Mouse (Mus musculus): ENCODE measurements around the gene Rabif. TPM values are rescaled to one million over a fixed set of nuclear protein-coding genes. Genes with fewer than 3 reads are reported as not detected.
"Not testable (repeated sequence)": the region's sequence is repeated elsewhere in the genome, so short reads cannot be mapped to it uniquely, and the experiment has no call there.

Rabif gene
- polyA plus RNA-seq, 1 experiment from 2014 or later = 11.5 TPM

DNA sequence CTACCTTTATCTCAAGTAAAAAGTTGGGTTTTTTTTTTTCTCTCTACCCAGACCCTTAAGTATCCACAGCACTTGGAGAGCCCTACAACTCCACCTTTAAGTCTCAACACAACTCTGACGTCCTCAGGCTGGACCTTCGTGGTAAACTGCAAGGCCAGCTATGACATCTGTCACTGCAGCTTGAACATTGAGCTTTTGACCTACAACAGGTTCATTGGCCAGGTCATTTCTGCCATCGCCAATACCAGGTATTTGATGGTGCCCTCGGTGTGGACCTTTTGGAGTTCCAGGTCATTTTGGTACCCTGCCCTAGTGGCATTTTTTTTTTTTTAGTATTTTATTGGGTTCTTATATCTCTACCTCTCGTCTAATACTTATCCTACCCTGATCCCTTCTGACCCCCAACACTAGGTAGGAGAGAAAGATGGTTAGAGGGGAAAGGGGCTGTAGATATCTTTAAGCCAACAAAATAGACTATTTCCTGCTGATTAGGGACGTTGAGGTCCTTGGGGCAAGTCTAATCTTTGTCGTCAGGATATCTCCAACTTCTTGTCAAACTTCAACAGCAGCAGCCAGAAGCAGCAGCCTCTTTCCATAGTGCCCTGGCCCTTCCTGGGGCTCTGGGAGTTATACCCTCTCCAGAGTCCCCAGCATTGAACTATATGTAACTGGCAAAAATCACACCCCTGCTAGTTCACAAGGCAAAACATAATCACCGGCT, 25.7 kb downstream of the Rabif start:
- H3K4me3 ChIP-seq (ENCODE audit: inconsistent target) = no peak overlapping the region
- H3K27ac ChIP-seq = no peak overlapping the region
- no peaks in the 10 kb centered on the region for H3K36me3 ChIP-seq (ENCODE audit: inconsistent target)
- WGBS (ENCODE audit: missing documents) = 86% methylated on average over 8 of the region's 8 CpGs
- no peaks in the 10 kb centered on the region for H3K79me2 ChIP-seq (ENCODE audit: inconsistent target)

DNA sequence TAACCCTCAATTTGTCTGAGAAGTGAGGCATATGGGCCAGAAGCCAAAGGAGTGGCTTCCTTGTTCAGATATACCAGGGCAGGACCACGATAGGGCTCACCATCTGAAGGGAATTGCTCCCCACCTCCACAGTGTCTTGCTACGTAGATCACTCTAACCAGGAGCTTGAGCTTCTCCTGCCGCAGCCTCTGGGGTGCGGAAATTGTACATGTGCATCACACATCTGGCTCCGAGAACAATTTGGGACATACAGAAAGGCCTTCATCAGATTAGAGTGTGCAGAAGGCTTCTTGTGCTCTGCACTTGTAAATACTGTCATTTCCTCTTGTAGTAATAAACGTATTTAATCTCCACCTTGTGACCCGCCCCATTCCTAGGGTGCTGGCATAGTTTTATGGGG, 26.7 kb downstream of the Rabif start:
- H3K4me3 ChIP-seq (ENCODE audit: inconsistent target) = no peak overlapping the region
- H3K79me2 ChIP-seq (ENCODE audit: inconsistent target) = no peaks in the 10 kb centered on the region
- H3K36me3 ChIP-seq (ENCODE audit: inconsistent target) = no peaks in the 10 kb centered on the region
- no peak overlapping the region for H3K27ac ChIP-seq
- 92% methylated on average over 7 of the region's 7 CpGs for WGBS (ENCODE audit: missing documents)

DNA sequence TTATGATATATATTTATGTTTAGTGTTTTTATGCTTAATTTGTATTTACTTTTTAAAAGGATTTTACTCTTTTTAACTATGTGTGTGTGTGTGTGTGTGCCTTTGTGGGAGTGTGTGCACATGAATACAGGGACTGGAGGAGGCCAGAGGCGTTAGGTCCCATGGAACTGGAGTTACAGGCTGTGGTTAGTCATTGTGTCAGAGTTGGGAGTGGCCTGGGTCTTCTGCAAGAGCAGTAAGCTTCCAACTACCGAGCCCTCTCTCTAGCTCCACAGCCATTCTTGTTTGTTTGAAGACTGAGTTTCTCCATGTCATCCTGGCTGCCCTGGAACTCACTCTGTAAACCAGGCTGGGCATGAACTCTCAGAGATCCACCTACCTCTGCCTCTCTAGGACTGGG, 27.9 kb downstream of the Rabif start:
- Histone ChIP-seq H3K27ac (no peak overlapping the region), H3K79me2 (ENCODE audit: inconsistent target) (no peaks in the 10 kb centered on the region), H3K4me3 (ENCODE audit: inconsistent target) (no peak overlapping the region), H3K36me3 (ENCODE audit: inconsistent target) (no peaks in the 10 kb centered on the region)
- WGBS (ENCODE audit: missing documents) = 41% methylated on average over 2 of the region's 2 CpGs

DNA sequence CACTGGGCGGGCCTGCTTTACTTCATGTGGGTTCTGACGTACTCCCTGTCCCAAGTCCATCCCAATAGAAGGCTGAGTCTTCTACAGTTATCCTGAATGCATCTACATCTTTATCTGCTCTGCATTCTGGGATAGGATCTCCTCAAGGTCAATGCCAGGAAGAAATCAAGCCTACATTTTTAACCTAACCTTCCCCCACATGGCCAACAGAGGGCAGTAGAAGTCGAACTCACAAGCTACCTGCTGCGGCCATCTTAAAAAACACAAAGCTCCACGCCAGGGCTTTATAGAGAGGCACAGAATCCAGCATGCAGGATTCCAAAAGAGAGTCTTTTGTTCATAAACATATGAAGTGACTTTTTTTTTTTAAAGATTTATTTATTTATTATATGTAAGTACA, 30.0 kb downstream of the Rabif start:
- no peaks in the 10 kb centered on the region for H3K36me3 ChIP-seq (ENCODE audit: inconsistent target)
- WGBS (ENCODE audit: missing documents) = 58% methylated on average over 5 of the region's 5 CpGs
- H3K27ac ChIP-seq = no peak overlapping the region
- H3K79me2 ChIP-seq (ENCODE audit: inconsistent target) = no peaks in the 10 kb centered on the region
- no peak overlapping the region for H3K4me3 ChIP-seq (ENCODE audit: inconsistent target)

DNA sequence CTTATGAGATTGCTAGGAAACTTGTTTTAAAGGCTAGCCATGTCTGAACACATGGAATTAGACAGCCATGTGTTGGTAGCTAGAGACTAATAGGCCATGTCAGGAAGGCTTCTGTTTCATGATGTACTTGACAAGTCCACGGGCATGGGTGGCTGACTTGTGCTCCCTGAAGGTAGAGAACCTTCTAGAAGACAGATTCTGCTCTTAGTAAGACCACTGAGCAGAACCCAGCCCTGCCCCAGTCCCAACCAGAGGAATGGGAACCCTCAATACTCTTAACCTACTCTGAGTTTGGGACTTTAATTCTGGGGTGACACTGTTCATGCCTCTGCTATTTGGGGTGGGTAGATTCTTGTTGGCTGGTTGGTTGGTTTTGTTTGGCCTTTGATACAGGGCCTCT, 30.6 kb downstream of the Rabif start:
- Histone ChIP-seq H3K79me2 (ENCODE audit: inconsistent target) (no peaks in the 10 kb centered on the region), H3K36me3 (ENCODE audit: inconsistent target) (no peaks in the 10 kb centered on the region), H3K4me3 (ENCODE audit: inconsistent target) (no peak overlapping the region), H3K27ac (no peak overlapping the region)
- 100% methylated on average over 1 of the region's 1 CpGs for WGBS (ENCODE audit: missing documents)

DNA sequence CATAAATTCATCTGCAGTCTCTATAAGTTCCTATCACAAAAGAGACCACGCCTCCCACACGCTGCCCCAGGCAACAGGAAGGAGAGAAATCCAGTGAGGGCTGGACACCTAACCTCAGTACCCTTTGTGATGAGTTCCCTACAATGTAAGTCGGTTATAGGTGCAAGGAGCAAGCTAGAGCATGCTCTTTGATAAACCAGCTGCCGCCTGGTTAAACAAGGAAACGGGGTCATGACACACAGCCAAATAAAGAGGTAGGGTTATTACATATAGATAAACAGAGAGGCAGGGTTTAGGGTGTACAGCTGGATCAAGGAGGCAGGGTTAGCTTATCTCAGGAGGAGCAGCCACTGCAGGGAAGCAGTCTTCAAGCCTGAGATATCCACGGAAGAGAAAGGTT, 32.3 kb downstream of the Rabif start:
- H3K27ac ChIP-seq = no peak overlapping the region
- no peak overlapping the region for H3K4me3 ChIP-seq (ENCODE audit: inconsistent target)
- H3K79me2 ChIP-seq (ENCODE audit: inconsistent target) = no peaks in the 10 kb centered on the region
- no peaks in the 10 kb centered on the region for H3K36me3 ChIP-seq (ENCODE audit: inconsistent target)
- 89% methylated on average over 6 of the region's 6 CpGs for WGBS (ENCODE audit: missing documents)

DNA sequence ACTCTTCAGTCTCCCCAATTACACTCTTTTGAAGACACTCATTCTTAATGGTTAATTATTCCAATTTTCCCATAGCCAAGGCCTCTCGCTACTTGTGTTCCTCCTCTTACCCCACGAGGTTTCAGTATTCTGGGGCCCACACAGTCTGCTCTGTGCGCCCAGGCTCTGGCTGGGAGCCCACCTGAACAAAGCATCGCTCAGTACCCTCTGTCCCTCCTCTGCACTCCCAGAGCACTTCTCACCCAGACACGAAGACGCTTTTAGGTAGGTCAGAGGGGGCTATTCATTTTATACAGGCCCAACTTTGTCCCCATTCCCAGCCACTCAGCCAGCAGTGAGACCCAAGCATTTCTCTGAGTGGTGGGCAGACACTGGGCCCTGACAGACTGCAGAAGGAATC, 36.2 kb downstream of the Rabif start:
- Histone ChIP-seq H3K79me2 (ENCODE audit: inconsistent target) (no peaks in the 10 kb centered on the region), H3K27ac (no peak overlapping the region), H3K4me3 (ENCODE audit: inconsistent target) (no peak overlapping the region), H3K36me3 (ENCODE audit: inconsistent target) (no peaks in the 10 kb centered on the region)
- 92% methylated on average over 6 of the region's 6 CpGs for WGBS (ENCODE audit: missing documents)

DNA sequence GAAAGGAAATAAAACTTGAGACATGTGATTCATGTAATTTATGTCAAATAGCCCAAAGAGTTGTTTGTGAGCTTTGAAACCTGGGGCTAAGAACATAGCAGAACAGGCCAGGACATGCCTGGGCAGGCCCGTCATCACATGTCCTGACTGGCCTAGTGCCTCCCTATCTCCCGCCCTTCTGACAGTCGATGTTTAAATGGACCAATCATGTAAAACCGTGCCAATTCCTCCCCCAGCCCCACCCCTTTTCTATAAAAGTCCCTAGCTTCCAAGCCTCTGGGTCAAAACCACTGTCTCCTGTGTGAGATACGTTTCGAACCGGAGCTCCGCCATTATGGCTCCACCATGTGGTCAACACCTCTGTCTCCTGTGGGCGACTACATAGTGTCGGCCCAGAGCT, 39.3 kb downstream of the Rabif start:
- H3K79me2 ChIP-seq (ENCODE audit: inconsistent target); H3K4me3 ChIP-seq (ENCODE audit: inconsistent target); H3K36me3 ChIP-seq (ENCODE audit: inconsistent target); H3K27ac ChIP-seq: not testable (repeated sequence)
- WGBS (ENCODE audit: missing documents) = 100% methylated on average over 7 of the region's 10 CpGs

DNA sequence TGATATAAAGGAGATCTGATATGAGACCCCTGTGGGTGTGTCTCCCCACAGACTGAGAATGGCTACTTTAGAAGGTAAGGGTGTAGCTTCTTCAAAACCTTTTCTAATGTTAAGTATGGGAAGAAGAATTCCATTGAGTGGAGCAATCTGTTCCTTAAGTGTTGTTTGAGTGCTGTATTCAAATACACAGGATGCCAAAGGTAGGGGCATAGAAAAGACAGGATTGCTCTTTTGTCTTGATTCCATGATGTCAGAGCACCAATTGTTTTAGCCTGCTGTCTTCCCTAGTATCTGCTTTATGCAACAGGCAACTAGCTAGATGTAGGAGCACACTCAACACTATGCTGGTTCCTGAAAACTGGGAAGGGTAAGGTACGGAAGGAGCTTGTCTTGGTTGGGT, 40.6 kb downstream of the Rabif start:
- Histone ChIP-seq H3K36me3 (ENCODE audit: inconsistent target) (no peaks in the 10 kb centered on the region), H3K27ac (no peak overlapping the region), H3K4me3 (ENCODE audit: inconsistent target) (no peak overlapping the region), H3K79me2 (ENCODE audit: inconsistent target) (no peaks in the 10 kb centered on the region)
- 100% methylated on average over 1 of the region's 1 CpGs for WGBS (ENCODE audit: missing documents)

DNA sequence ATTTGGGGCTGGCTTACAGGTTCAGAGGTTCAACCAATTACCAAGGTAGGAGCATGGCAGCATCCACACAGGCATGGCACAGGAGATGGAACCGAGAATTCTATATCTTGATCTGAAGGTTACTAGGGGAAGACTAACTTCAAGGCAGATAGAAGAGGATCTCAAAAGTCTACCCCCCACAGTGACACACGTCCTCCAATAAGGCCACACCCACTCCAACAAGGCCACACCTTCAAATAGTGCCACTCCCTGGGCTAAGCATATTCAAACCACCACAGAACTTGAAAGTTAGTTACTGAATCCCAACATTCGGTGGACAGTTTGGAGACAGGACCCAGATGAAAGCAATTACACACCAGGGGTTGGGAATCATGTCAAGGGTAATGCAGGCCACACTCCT, 41.1 kb downstream of the Rabif start:
- Histone ChIP-seq H3K4me3 (ENCODE audit: inconsistent target) (no peak overlapping the region), H3K27ac (no peak overlapping the region), H3K36me3 (ENCODE audit: inconsistent target) (no peaks in the 10 kb centered on the region), H3K79me2 (ENCODE audit: inconsistent target) (no peaks in the 10 kb centered on the region)
- WGBS (ENCODE audit: missing documents) = 82% methylated on average over 3 of the region's 3 CpGs

DNA sequence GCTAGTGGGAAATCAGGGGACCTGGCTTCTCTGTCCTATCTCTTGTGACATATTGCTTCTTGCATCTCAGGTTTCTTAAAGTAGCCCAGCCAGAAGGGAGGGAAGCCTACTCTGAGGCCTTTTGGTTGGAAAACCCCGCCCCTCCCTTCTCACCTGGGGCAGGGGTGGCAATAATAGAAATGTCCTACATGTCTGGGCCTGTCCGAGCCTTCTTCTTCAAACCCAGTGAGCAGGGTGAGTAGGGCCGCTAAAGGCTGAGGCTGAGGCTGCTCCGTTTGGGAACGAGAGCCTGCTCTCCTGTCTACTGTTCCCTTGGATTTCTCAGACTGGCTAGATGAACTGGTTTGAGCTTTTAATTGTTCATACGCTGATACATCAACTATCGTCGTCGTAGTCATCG, 46.2 kb downstream of the Rabif start:
- H3K36me3 ChIP-seq (ENCODE audit: inconsistent target) = no peaks in the 10 kb centered on the region
- H3K4me3 ChIP-seq (ENCODE audit: inconsistent target) = no peak overlapping the region
- 95% methylated on average over 10 of the region's 10 CpGs for WGBS (ENCODE audit: missing documents)
- H3K79me2 ChIP-seq (ENCODE audit: inconsistent target) = no peaks in the 10 kb centered on the region
- no peak overlapping the region for H3K27ac ChIP-seq

DNA sequence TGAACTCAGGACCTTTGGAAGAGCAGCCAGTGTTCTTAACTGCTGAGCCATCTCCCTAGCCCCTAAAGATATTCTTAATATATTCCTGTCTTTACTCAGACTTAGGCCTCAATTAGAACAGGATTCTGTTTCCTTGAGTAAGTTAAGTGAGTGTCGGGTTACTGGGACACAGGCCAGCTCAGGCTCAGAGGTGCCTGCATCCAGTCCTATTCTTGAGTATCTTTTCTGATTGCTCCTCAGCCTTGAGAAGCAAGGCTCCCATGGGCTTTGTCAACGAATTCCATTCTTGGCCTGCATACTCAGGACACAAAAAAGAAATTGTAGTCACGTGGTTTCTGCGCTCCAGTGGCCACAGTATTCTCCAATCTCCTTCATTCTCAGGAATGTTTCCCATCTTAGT, 53.8 kb downstream of the Rabif start:
- Histone ChIP-seq H3K36me3 (ENCODE audit: inconsistent target) (no peaks in the 10 kb centered on the region), H3K79me2 (ENCODE audit: inconsistent target) (no peaks in the 10 kb centered on the region), H3K27ac (no peak overlapping the region), H3K4me3 (ENCODE audit: inconsistent target) (no peak overlapping the region)
- 94% methylated on average over 4 of the region's 4 CpGs for WGBS (ENCODE audit: missing documents)

DNA sequence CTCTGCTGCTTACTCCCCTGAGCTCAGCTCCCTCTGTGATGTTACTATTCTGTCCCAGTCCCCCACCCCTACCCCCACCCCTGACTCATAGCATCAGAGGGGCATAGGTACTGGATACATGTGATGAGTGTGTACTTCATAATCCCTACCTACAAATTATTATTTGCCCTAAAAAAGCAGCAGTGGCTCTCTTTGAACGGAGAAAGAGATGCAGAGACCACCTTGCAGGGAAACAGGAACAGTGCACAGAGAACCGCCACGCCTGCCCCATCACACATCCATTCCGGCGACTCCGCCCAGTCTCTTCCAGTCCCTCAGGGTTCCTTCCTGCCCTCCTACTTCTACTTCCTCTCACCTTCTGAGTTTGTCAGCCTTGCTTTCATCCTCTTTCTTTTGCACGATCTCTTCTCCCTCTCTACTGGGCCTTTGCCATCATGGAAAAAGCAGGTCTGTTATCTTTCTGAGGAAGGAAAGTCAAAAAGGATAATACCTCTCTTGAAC, 55.2 kb downstream of the Rabif start, which contains the start of gene Mgat4e:
TSS of gene Mgat4e (minus strand) at position 51 of the 501 bp plus-strand sequence.
- no peaks in the 10 kb centered on the region for H3K36me3 ChIP-seq (ENCODE audit: inconsistent target)
- no peak within 1 kb of the TSS for H3K27ac ChIP-seq
- WGBS (ENCODE audit: missing documents) = 29% methylated on average over 6 of the region's 7 CpGs
- H3K4me3 ChIP-seq (ENCODE audit: inconsistent target) = no peak within 1 kb of the TSS
- H3K79me2 ChIP-seq (ENCODE audit: inconsistent target) = no peaks in the 10 kb centered on the region

DNA sequence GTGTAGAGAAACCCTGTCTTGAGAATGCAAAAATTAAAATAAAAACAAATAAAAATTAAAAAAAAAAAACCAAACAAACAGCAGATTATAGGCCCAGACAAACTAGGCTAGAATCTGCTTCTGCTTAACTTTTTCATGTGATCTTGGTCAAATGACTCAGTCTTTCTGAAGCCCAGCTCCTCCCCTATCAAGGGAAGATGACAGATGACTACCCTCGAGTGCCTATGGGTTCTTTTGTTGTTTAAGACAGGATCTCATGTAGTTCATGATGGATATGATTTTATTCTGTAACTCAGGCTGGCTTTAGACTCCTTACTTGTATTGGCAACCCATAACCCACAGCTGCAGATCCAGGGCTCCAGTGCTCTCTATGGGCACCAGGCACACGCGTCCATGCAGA, 57.4 kb downstream of the Rabif start:
- 70% methylated on average over 3 of the region's 3 CpGs for WGBS (ENCODE audit: missing documents)
- Histone ChIP-seq H3K79me2 (ENCODE audit: inconsistent target) (no peaks in the 10 kb centered on the region), H3K27ac (no peak overlapping the region), H3K4me3 (ENCODE audit: inconsistent target) (no peak overlapping the region), H3K36me3 (ENCODE audit: inconsistent target) (no peaks in the 10 kb centered on the region)

DNA sequence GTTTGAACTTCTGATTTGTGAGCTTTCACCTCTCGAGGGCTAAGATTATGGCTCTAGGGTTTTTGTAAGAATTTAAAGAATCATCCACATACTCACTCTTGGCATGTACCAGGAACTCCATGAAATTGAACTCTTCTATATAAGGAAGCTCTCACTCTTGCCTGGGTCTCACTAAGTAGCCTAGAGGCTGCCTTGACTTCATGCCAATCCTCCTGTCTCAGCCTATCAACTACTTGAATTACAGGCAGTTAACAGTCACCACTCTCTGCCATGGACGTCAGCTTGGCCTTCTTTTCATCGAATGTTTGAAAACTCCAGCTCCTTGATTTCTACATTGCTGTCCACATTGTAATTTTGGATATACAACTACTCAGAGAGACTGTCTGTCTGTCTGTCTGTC, 57.9 kb downstream of the Rabif start:
- Histone ChIP-seq H3K79me2 (ENCODE audit: inconsistent target) (no peaks in the 10 kb centered on the region), H3K27ac (no peak overlapping the region), H3K4me3 (ENCODE audit: inconsistent target) (no peak overlapping the region), H3K36me3 (ENCODE audit: inconsistent target) (no peaks in the 10 kb centered on the region)
- 83% methylated on average over 3 of the region's 3 CpGs for WGBS (ENCODE audit: missing documents)

All from macrophage (primary cell).